Mouse (Mus musculus) bone marrow, adult 2 months (tissue): ENCODE measurements around the gene Pus3.

ENCODE experiments used
- CTCF ChIP-seq: fragments of 200-500 bp; IDR thresholded peaks from 2 replicates; pipeline ENCODE4 v1.5.1; 2011; ENCODE audit warnings: low read length, control low read depth; ENCODE audit not compliant: control insufficient read depth, insufficient read depth
- POLR2A ChIP-seq: fragments of 200-500 bp; IDR thresholded peaks from 2 replicates; pipeline ENCODE4 v1.6.1; 2011; ENCODE audit warnings: low read depth, mild to moderate bottlenecking, control low read depth, low read length, borderline replicate concordance; ENCODE audit not compliant: control insufficient read depth

DNA sequence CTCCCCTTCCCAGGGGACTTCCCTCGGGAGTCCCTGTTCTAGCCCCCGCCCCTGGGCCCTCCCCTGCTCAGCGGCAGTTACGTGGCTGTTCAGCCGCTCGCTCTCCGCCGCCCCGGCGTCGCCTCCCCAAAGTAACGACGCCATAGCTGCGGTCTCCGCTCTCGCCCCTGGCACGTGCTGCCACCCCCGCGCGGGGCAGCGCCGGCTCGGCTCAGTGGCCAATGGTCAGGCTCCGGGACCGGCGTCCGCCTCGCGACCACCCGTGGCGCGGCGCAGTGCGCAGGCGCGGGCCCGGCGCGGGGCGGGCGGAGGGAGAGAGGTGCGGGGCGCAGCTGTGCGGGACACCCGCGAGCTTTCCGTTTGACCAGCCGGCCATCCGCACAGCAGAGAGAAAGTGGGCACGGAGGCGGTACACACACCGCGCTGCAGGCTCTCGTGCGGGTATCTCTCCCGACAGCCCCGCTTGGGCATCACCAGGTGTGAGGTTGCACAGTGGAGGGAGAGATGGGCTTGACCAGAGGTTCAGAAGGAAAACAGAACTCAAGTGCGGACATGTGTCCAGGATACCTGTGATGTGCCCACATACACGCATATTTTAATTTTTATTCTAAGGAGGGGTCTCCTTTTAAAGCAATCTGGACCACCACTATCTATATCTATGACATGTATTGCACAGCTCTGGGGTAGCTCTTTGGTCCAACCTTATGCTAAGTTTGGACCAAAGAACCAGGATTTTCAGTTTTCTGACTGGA, at the start of gene Pus3, which contains the start of gene Ddx25:
- TF ChIP-seq CTCF = no peak
- TF ChIP-seq POLR2A = no peak
